Mouse (Mus musculus): ENCODE results near the gene Phlda3.

GRCm38 (mm10) chr1:135781220-135781619, 15.3 kb downstream of the Phlda3 start:
- TF ChIP-seq POLR2A (IDR thresholded peaks at IDR 0.05; ENCODE audit: control insufficient read depth, low read depth, low read length) (no peak), CTCF (IDR thresholded peaks at IDR 0.05; ENCODE audit: control insufficient read depth, insufficient read depth, insufficient replicate concordance, low read depth, low read length) (peak; percentile 98)
